Mouse (Mus musculus): Measurements from ENCODE around the gene Erbb2. TPM values are rescaled to one million over a fixed set of nuclear protein-coding genes. Genes with fewer than 3 reads are reported as not detected.

Erbb2 gene
- polyA plus RNA-seq, 1 experiment from 2014 or later: 54.9 TPM

DNA sequence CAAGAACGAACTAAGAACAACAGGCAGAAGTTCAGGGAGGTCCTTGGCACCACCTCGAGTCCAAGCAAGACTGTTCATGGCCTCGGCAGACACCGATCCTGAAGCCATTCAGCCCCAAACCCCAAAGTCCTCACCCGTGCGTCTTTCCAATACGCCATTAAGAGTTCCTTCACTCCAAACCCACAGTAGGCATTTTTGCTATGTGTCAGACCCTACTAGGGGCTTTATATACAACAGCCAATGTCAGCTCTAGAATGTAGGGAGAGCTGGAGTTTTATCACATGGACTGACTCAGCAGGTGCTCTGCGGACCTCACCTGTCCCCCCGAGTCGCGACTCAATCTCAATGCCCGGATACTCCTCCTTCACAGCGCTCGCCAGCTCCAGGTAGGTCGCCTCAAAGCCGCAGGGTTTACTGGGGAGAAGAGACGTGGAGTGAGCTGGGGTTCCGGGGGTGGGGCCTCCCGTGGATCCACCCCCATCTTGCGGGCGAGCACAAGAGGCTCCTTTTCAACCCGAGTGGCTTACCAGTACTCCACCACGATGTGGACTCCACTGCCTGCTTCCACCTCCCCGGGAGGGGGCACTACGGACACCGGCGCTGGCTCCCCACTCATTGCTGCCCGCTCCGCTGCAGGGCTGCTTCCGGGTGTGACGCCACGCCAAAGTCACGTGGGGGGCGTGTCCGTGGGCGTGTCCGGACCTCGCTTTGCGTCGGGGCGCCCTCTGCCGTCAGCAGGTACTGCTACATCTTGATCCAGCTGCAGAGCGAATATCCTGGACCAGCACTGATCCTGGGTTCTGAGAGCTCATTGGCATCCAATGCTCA, 26.3 kb downstream of the Erbb2 start, which contains the start of gene Mien1:
Gene Mien1 (minus strand): TSS at position 661 of the 828 bp plus-strand sequence.
- no peaks in the 10 kb centered on the region for H3K27me3 ChIP-seq (ENCODE audit: insufficient read depth, low read length)
- peaks cover 4% of the 10 kb centered on the region for H3K4me1 ChIP-seq (ENCODE audit: insufficient read depth, low read length)
- peak within 1 kb of the TSS; percentile 78 for H3K27ac ChIP-seq (ENCODE audit: low read length)
- peak within 1 kb of the TSS; percentile 79 for H3K4me3 ChIP-seq (ENCODE audit: low read length)
- ATAC-seq (ENCODE audit: low FRiP score, low TSS enrichment): peak; percentile 93
- no peaks in the 10 kb centered on the region; the same call in 1 of the 2 replicates for H3K9me3 ChIP-seq (ENCODE audit: low read length)
- H3K9ac ChIP-seq (replicated peaks; ENCODE audit: low read length): peak within 1 kb of the TSS; percentile 70
- H3K4me2 ChIP-seq (replicated peaks; ENCODE audit: low read depth, low read length): peak within 1 kb of the TSS; percentile 89
- 2% methylated on average over 43 of the region's 43 CpGs for WGBS
- peaks cover 39% of the 10 kb centered on the region for H3K36me3 ChIP-seq (ENCODE audit: insufficient read depth, low read length)

DNA sequence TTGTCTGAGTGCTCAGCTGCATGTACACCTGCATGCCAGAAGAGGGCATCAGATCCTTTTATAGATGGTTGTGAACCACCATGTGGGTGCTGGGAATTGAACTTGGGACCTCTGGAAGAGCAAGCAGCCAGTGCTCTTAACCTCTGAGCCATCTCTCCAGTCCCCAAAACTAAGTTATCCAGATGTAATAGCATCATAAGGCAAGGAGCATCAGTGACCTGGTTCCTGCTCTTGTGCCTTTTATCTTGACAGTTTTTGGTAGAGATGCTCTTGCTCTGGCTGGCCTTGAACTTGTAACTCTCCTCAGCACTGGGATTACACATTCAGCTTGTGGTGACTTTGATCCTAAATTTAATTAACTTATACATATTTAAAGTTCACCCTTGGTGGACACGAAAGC, 31.4 kb downstream of the Erbb2 start:
- peaks cover 12% of the 10 kb centered on the region for H3K4me1 ChIP-seq (ENCODE audit: insufficient read depth, low read length)
- 0 out of 2 replicates have a peak, but pooled peaks cover 4% of the 10 kb centered on the region for H3K27me3 ChIP-seq (ENCODE audit: insufficient read depth, low read length)
- H3K36me3 ChIP-seq (ENCODE audit: insufficient read depth, low read length): no peaks in the 10 kb centered on the region
- ATAC-seq (ENCODE audit: low FRiP score, low TSS enrichment): no peak
- H3K9me3 ChIP-seq (ENCODE audit: low read length): no peaks in the 10 kb centered on the region; the same call in 1 of the 2 replicates
- H3K27ac ChIP-seq (ENCODE audit: low read length): no peak overlapping the region
- no peak overlapping the region for H3K4me2 ChIP-seq (replicated peaks; ENCODE audit: low read depth, low read length)
- whole genome bisulfite sequencing: 97% methylated on average over 1 of the region's 1 CpGs
- H3K9ac ChIP-seq (replicated peaks; ENCODE audit: low read length): no peak overlapping the region
- H3K4me3 ChIP-seq (ENCODE audit: low read length): no peak overlapping the region

DNA sequence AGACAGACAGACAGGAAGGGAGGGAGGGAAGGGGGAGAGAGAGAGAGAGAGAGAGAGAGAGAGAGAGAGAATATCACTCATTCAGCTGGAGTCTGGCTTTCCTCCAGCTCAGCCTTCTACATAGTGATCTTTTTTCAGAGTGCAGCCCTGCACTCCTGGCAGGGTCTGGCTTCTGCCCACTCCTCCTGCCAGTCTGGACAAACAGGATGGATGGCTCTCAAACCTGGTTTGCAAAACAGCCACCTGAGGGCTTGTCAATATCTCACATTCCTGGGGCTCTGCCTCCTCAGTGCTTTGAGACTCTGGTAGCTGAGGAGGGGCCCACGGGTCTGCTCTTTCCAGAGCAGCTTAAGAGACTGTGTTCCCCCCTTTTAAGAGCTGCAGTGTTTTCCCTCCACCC, 33.0 kb downstream of the Erbb2 start:
- 32% methylated on average over 1 of the region's 1 CpGs for WGBS
- Histone ChIP-seq H3K27me3 (ENCODE audit: insufficient read depth, low read length) (0 out of 2 replicates have a peak, but pooled peaks cover 4% of the 10 kb centered on the region), H3K4me1 (ENCODE audit: insufficient read depth, low read length) (peaks cover 14% of the 10 kb centered on the region), H3K36me3 (ENCODE audit: insufficient read depth, low read length) (no peaks in the 10 kb centered on the region), H3K9ac (replicated peaks; ENCODE audit: low read length) (no peak overlapping the region), H3K9me3 (ENCODE audit: low read length) (no peaks in the 10 kb centered on the region; the same call in 1 of the 2 replicates), H3K4me2 (replicated peaks; ENCODE audit: low read depth, low read length) (no peak overlapping the region; the same call in 1 of the 2 replicates), H3K27ac (ENCODE audit: low read length) (peak overlapping the region; percentile 99), H3K4me3 (ENCODE audit: low read length) (no peak overlapping the region)
- no peak for ATAC-seq (ENCODE audit: low FRiP score, low TSS enrichment)

DNA sequence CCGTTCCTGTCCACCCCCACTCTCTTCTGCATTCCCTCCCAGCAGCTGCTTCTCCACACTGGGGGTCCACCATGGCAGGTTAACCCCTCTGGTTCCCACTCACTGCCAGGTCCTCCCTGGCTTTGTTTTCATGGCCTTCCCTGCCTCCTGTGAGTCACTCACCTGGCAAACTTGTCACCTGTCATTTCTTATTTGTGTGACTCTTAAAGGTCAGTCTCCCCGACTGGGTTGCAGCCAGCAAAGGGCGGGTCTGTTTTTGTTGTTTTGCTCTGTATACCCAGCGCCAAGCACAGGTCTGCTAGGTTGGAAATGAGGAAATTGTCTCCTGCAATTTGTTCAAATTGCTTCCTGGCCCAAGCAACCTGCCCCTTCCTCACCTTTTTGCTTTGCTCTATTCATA, 33.4 kb downstream of the Erbb2 start:
- WGBS: 27% methylated on average over 4 of the region's 4 CpGs

DNA sequence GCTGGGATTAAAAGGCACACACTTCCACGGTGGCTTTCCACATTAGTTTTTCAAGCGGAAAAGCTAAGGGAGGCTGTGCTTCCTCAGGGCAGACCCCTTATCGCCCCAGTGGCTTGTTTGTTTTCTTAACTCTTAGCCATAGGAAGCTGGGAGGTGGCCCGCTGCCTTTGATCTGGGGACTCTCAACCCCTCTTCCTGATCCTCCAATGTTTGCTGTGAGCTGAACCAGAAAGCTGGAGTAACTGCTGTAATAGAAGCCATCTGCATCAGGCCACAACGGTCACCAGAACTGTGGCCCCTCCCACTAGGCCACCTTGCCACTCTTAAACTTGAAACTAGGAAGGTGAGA, 33.9 kb downstream of the Erbb2 start, which contains the start of gene Grb7:
Gene Grb7 (plus strand): TSS at position 182 of the 349 bp plus-strand sequence.
- ATAC-seq (ENCODE audit: low FRiP score, low TSS enrichment): peak; percentile 36
- peaks cover 14% of the 10 kb centered on the region for H3K4me1 ChIP-seq (ENCODE audit: insufficient read depth, low read length)
- WGBS: 2% methylated on average over 5 of the region's 5 CpGs

More for the DNA sequence above, 33.4 kb downstream of the Erbb2 start:
- Histone ChIP-seq H3K4me2 (replicated peaks; ENCODE audit: low read depth, low read length) (peak overlapping the region; percentile 53), H3K9me3 (ENCODE audit: low read length) (no peaks in the 10 kb centered on the region; the same call in 1 of the 2 replicates), H3K27ac (ENCODE audit: low read length) (peak overlapping the region; percentile 99), H3K36me3 (ENCODE audit: insufficient read depth, low read length) (no peaks in the 10 kb centered on the region), H3K27me3 (ENCODE audit: insufficient read depth, low read length) (0 out of 2 replicates have a peak, but pooled peaks cover 4% of the 10 kb centered on the region), H3K9ac (replicated peaks; ENCODE audit: low read length) (peak overlapping the region; percentile 48), H3K4me1 (ENCODE audit: insufficient read depth, low read length) (peaks cover 14% of the 10 kb centered on the region), H3K4me3 (ENCODE audit: low read length) (no peak overlapping the region)
- no peak for ATAC-seq (ENCODE audit: low FRiP score, low TSS enrichment)

DNA sequence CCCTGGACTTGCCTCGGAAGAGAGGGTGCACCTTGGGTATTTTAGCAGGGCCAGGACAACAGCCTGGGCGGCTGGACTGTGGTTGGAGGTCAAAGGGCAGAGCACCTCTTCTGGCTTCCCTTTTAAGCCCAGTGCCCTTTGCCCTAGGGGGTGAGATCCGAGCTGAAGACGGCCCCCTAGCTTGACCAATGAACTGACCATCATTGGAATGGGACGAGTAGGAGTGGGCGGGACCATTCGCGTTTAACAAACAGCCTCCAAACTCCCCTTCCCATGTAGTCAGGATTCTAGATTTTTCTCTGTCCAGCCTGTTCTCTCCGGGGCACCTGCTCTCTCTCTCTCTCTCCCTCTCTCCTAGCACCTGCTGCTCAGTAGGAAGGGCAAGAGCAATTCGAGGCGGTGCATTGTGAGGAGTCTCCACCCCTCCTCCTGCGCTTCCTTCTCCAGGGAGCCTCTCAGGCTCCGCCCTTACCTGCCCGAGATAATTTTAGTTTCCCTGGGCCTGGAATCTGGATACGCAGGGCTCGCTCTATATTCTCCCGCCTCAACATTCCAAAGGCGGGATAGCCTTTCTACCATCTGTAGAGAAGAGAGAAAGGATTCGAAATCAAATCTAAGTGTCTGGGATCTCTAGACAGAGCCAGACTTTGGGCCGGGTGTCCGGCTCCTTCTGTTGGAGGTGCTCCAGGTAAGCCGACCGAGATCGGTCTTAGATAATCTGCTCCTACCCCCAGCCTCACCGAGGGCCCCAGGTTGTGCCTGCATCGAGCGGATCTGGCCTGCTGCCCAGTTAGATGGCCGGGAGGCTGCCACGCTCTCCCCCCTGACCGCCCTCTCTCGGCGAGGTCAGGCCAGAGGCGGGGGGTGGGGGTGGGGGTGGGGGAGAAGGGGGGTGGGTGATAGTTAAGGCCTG, 34.5 kb downstream of the Erbb2 start:
- peak; percentile 81 for ATAC-seq (ENCODE audit: low FRiP score, low TSS enrichment)
- Histone ChIP-seq H3K9me3 (ENCODE audit: low read length) (no peaks in the 10 kb centered on the region; the same call in 1 of the 2 replicates), H3K27ac (ENCODE audit: low read length) (peak overlapping the region; percentile 99), H3K4me2 (replicated peaks; ENCODE audit: low read depth, low read length) (peak overlapping the region; percentile 53), H3K4me3 (ENCODE audit: low read length) (peak overlapping the region; percentile 56), H3K27me3 (ENCODE audit: insufficient read depth, low read length) (0 out of 2 replicates have a peak, but pooled peaks cover 4% of the 10 kb centered on the region), H3K36me3 (ENCODE audit: insufficient read depth, low read length) (no peaks in the 10 kb centered on the region), H3K9ac (replicated peaks; ENCODE audit: low read length) (peak overlapping the region; percentile 75), H3K4me1 (ENCODE audit: insufficient read depth, low read length) (peaks cover 14% of the 10 kb centered on the region)
- WGBS: 2% methylated on average over 32 of the region's 33 CpGs

More for the DNA sequence above, 33.9 kb downstream of the Erbb2 start, which contains the start of gene Grb7:
- Histone ChIP-seq H3K9me3 (ENCODE audit: low read length) (no peaks in the 10 kb centered on the region; the same call in 1 of the 2 replicates), H3K4me2 (replicated peaks; ENCODE audit: low read depth, low read length) (peak within 1 kb of the TSS; percentile 53), H3K4me3 (ENCODE audit: low read length) (peak within 1 kb of the TSS; percentile 56), H3K9ac (replicated peaks; ENCODE audit: low read length) (peak within 1 kb of the TSS; percentile 75), H3K27me3 (ENCODE audit: insufficient read depth, low read length) (0 out of 2 replicates have a peak, but pooled peaks cover 4% of the 10 kb centered on the region), H3K27ac (ENCODE audit: low read length) (peak within 1 kb of the TSS; percentile 99), H3K36me3 (ENCODE audit: insufficient read depth, low read length) (no peaks in the 10 kb centered on the region)

DNA sequence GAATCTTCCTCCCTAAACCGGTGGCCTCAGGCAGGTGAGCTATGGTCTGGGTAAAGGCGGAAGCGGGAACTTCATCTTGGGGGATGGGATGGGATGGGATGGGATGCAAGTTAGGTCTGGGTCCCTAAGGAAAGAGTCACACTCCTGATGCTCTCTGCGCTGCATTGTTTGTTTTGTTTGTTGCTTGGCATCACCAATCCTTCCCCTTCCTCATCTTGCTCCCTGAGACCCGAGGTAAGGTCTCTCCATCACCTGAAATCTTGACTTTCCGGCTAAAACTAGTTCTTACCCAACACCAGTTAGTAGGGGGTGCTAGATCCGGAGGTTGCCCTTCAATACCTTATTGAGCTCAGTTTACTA, 35.2 kb downstream of the Erbb2 start:
- H3K27ac ChIP-seq (ENCODE audit: low read length): peak overlapping the region; percentile 99
- no peak for ATAC-seq (ENCODE audit: low FRiP score, low TSS enrichment)
- H3K9me3 ChIP-seq (ENCODE audit: low read length): no peaks in the 10 kb centered on the region
- 14% methylated on average over 7 of the region's 7 CpGs for WGBS
- peaks cover 14% of the 10 kb centered on the region for H3K4me1 ChIP-seq (ENCODE audit: insufficient read depth, low read length)
- H3K9ac ChIP-seq (replicated peaks; ENCODE audit: low read length): peak overlapping the region; percentile 75
- H3K36me3 ChIP-seq (ENCODE audit: insufficient read depth, low read length): no peaks in the 10 kb centered on the region
- 0 out of 2 replicates have a peak, but pooled peaks cover 4% of the 10 kb centered on the region for H3K27me3 ChIP-seq (ENCODE audit: insufficient read depth, low read length)
- peak overlapping the region; percentile 53 for H3K4me2 ChIP-seq (replicated peaks; ENCODE audit: low read depth, low read length)
- H3K4me3 ChIP-seq (ENCODE audit: low read length): peak overlapping the region; percentile 56

DNA sequence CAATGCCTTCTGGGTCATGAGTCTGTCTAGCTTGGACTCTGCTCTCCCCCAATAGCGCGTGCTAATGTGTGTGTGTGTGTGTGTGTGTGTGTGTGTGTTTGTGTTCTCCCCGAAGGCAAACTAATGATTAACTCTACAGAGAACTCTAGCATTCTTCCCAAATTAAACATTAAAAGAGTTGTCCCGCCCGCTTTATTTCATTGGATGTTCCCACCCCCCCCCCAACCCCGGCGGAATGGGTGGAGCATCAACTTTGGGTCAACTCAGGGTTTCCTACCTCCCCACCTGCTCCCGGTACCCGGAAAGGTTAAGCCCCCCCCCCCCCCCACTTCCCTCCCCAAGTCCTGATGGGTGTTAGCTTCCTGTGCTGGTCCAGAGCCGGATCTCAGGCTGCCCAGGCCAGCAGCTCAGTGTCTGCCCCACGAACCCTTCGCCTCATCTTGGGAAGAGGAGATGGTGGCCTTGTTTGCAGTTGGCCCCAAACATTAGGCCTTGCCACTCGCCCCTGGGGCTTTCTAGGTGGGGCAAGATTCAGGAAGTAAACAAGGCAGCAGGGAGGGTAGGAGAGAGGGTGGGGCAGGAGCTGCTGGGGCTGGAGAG, 36.0 kb downstream of the Erbb2 start:
- Histone ChIP-seq H3K27me3 (ENCODE audit: insufficient read depth, low read length) (0 out of 2 replicates have a peak, but pooled peaks cover 4% of the 10 kb centered on the region), H3K27ac (ENCODE audit: low read length) (peak overlapping the region; percentile 99), H3K4me1 (ENCODE audit: insufficient read depth, low read length) (peaks cover 14% of the 10 kb centered on the region), H3K9ac (replicated peaks; ENCODE audit: low read length) (peak overlapping the region; percentile 75; the same call in 1 of the 2 replicates), H3K4me3 (ENCODE audit: low read length) (peak overlapping the region; percentile 56), H3K36me3 (ENCODE audit: insufficient read depth, low read length) (no peaks in the 10 kb centered on the region), H3K9me3 (ENCODE audit: low read length) (no peaks in the 10 kb centered on the region), H3K4me2 (replicated peaks; ENCODE audit: low read depth, low read length) (peak overlapping the region; percentile 55)
- WGBS: 29% methylated on average over 13 of the region's 13 CpGs
- ATAC-seq (ENCODE audit: low FRiP score, low TSS enrichment): peak; percentile 47; the same call in 1 of the 2 replicates

DNA sequence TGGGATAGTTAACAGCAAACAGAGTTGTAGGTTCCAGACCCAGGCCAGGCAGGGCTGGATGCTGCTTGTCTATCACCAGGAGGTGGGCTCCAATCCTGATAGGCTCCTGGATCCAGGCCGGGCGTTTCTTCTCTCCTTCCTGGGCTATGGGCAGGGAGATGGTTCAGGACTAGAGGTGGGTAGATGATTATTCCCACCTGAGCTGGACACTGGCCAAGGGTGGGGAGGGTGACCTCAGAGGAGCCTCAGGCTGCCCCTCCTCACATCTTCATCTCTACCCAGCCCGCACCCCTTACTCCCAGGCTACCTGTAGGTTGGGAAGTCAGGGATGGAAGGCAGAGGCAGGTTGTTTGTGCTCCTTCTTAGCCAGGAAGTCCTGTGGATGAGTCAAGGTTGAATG, 37.1 kb downstream of the Erbb2 start:
- no peak for ATAC-seq (ENCODE audit: low FRiP score, low TSS enrichment)
- 63% methylated on average over 3 of the region's 3 CpGs for WGBS
- H3K27me3 ChIP-seq (ENCODE audit: insufficient read depth, low read length): 0 out of 2 replicates have a peak, but pooled peaks cover 4% of the 10 kb centered on the region
- peak overlapping the region; percentile 47 for H3K4me3 ChIP-seq (ENCODE audit: low read length)
- H3K27ac ChIP-seq (ENCODE audit: low read length): peak overlapping the region; percentile 83; the same call in 1 of the 2 replicates
- peaks cover 14% of the 10 kb centered on the region for H3K4me1 ChIP-seq (ENCODE audit: insufficient read depth, low read length)
- H3K4me2 ChIP-seq (replicated peaks; ENCODE audit: low read depth, low read length): peak overlapping the region; percentile 55
- no peak overlapping the region; the same call in 1 of the 2 replicates for H3K9ac ChIP-seq (replicated peaks; ENCODE audit: low read length)
- H3K9me3 ChIP-seq (ENCODE audit: low read length): no peaks in the 10 kb centered on the region
- H3K36me3 ChIP-seq (ENCODE audit: insufficient read depth, low read length): peaks cover 3% of the 10 kb centered on the region; the same call in 1 of the 2 replicates
